Mouse (Mus musculus) layer of hippocampus, adult 8-10 months (tissue): ENCODE data around the gene Rad54l2. TPM values are rescaled to one million over a fixed set of nuclear protein-coding genes. Genes with fewer than 3 reads are reported as not detected.
A peak's percentile ranks its signal among the peaks of the same experiment; 100 is the strongest.

Source experiments
- DNase-seq, 2 experiments: peaks; one replicate each; pipeline ENCODE4 v3.0.0; 2022; ENCODE audit warnings: low spot score in 2 of 2
- total RNA-seq, 4 experiments: library from RNA; stranded (reverse); gene quantifications; 2 replicates each; pipeline ENCODE4 v1.2.4; 2022

The Rad54l2 gene
- total RNA-seq = 10 to 100 TPM; 17.3 to 21.1 (median 18.5) TPM

GRCm38 (mm10) chr9:106788812-106789321 lies at the start of gene Rad54l2:
TSS of gene Rad54l2 (minus strand) at chr9:106789194.
- DNase-seq = peak; percentile 49 to 81

- peak; percentile 57 to 63 for DNase-seq
Measured at GRCm38 (mm10) chr9:106822381-106823104, 33.5 kb upstream of the Rad54l2 start.

GRCm38 (mm10) chr9:106821618-106822380 lies 32.8 kb upstream of the Rad54l2 start, which contains the start of gene Dcaf1:
TSS of gene Dcaf1 (plus strand) at chr9:106821874.
- peak; percentile 91 to 94 for DNase-seq

- no peak for DNase-seq
Measured at GRCm38 (mm10) chr9:106821050-106821617, 32.1 kb upstream of the Rad54l2 start.

GRCm38 (mm10) chr9:106819201-106819600 lies 30.2 kb upstream of the Rad54l2 start:
- no peak for DNase-seq

GRCm38 (mm10) chr9:106818191-106818590 lies 29.2 kb upstream of the Rad54l2 start:
- no peak for DNase-seq

- DNase-seq = no peak
Measured at GRCm38 (mm10) chr9:106806503-106806902, 17.5 kb upstream of the Rad54l2 start.

- DNase-seq = no peak
Measured at GRCm38 (mm10) chr9:106790831-106791230, 1.8 kb upstream of the Rad54l2 start.

- no peak for DNase-seq
Measured at GRCm38 (mm10) chr9:106789363-106789762, 369 bp upstream of the Rad54l2 start.

GRCm38 (mm10) chr9:106787979-106788811 lies 799 bp downstream of the Rad54l2 start:
- no peak for DNase-seq

- no peak for DNase-seq
Measured at GRCm38 (mm10) chr9:106785206-106785605, 3.8 kb downstream of the Rad54l2 start.

- DNase-seq = no peak
Measured at GRCm38 (mm10) chr9:106783554-106783953, 5.4 kb downstream of the Rad54l2 start.

- DNase-seq = no peak
Measured at GRCm38 (mm10) chr9:106780086-106780485, 8.9 kb downstream of the Rad54l2 start.

GRCm38 (mm10) chr9:106778319-106778718 lies 10.7 kb downstream of the Rad54l2 start:
- DNase-seq = no peak

GRCm38 (mm10) chr9:106777423-106777822 lies 11.6 kb downstream of the Rad54l2 start:
- no peak for DNase-seq

- DNase-seq = no peak
Measured at GRCm38 (mm10) chr9:106776116-106776515, 12.9 kb downstream of the Rad54l2 start.

GRCm38 (mm10) chr9:106771770-106772169 lies 17.2 kb downstream of the Rad54l2 start:
- DNase-seq = no peak

- no peak for DNase-seq
Measured at GRCm38 (mm10) chr9:106770216-106770615, 18.8 kb downstream of the Rad54l2 start.

- DNase-seq = no peak
Measured at GRCm38 (mm10) chr9:106769781-106770180, 19.2 kb downstream of the Rad54l2 start.

- no peak for DNase-seq
Measured at GRCm38 (mm10) chr9:106756421-106756820, 32.6 kb downstream of the Rad54l2 start.

GRCm38 (mm10) chr9:106755776-106756175 lies 33.2 kb downstream of the Rad54l2 start:
- no peak for DNase-seq
